Mouse (Mus musculus) mesoderm, embryonic 11.5 days (tissue): ENCODE measurements around the gene Mia2.
A peak's percentile ranks its signal among the peaks of the same experiment; 100 is the strongest.

Experiments
- DNase-seq: peaks from one replicate; pipeline ENCODE4 v3.0.0-alpha.2; 2012; ENCODE audit warnings: low read depth, low spot score

Mia2 gene

DNA sequence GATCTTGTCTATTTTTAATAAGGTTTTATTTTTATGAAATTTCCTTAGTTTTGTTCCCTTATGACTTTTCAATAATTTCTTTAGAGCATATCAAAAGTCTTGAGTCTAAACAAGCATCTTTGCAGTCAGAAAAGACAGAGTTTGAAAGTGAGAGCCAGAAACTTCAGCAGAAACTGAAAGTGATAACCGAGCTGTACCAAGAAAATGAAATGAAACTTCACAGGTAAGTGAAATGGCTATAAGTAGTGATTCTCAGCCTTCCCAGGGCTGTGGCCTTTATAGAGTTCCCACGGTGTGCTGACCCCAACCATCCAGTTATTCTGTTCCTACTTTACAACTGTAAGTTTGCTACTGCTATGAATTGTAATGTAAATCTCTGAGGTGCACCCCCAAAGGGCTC is 67.2 kb downstream of the Mia2 start:
- DNase-seq, result no peak

DNA sequence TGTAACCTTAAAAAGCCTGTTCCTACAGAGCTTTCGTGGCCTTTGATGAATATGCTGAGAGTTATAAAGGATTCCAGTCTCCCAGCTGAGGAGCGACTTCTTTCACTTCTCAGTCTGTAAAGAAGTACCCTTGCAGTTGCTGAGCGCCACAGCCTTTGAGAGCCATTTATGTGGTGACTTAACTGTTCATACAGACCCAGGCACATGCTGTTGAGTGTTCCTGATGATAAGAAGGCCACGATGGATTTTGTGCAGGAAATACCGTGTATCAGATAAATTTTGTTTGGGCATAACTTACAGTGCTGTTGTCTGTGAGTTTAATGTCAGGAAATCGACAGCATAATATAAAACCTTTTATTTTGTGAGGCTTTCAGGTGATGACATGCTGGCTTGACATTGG is 68.9 kb downstream of the Mia2 start:
- no peak for DNase-seq

DNA sequence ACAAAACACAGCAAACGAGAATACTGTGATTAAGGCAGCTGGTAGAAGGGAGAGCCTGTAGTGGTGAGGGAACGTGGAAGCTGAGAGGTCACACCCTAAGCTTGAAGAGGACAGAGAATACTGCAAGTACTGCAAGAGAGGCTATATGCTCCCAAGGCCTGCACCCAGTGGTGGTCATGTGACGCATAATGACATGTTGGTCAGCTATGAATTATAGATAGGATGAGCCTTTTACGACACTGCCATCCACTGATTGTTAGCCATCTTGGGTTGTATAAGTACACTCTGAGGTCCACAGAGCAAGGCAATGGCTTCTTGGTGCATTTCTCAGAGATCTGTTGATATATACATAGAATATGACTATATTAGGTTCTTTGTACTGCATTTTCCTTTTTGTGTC is 71.0 kb downstream of the Mia2 start:
- no peak for DNase-seq

DNA sequence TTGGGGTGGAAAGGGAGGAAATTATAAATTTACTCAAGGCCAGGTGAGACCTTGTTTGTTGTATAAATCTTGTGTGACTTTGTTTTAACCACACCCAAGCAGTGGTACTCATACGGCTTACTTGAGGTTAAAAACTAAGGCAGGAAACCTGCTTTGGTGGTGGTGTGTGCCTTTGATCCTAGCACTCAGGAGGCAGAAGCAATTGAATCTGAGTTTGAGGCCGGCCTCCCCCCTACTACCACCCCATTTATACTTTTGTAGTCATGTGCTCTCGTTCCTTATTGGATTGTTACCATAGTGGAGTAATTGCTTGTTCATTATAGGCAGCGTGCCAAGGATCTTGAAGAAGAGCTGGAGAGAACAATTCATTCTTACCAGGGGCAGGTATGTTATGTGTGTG is 74.3 kb downstream of the Mia2 start:
- no peak for DNase-seq

DNA sequence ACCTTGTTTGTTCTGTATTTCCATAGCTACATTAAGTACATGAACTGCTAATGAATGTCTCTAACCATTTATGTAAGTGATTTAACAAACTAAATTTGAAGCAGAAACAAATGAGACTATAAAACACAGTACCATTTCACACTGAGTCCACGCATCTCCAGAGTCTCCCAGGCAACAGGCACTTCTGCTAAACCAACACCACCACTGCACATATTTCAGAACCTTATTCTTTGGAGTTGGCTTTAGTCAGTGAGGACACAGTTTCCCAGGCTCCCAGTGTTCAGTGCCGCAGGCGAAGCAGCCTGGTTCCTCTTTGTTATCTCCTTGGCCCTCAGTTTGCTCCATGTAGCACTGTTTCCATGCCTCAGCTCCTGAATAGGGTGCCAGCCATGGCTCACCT is 82.2 kb downstream of the Mia2 start:
- no peak for DNase-seq

DNA sequence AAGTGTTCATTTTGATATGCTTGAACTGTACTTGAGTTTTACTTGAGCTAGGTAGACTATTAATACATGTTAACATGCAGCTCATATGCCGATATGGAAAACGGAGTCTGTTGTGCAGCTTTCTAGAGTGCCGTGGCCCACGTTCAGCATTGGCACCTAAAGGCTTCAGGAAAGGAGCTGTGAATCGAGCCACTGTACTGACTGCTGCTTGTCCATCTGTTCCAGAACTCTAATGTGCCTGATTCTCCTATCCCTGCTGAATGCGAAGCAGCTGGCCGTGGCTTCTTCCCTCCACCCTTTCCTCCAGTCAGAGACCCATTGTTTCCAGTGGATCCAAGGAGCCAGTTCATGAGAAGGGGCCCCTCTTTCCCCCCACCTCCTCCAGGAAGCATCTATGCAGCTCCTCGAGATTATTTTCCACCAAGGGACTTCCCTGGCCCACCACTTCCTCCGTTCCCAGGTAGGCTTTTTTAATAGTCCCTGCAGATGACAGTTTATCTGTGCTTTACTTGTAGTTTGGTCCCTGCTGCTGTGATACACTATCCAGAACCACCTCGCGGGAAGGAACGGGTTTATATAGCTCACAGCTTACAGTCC is 92.6 kb downstream of the Mia2 start:
- DNase-seq, result no peak

DNA sequence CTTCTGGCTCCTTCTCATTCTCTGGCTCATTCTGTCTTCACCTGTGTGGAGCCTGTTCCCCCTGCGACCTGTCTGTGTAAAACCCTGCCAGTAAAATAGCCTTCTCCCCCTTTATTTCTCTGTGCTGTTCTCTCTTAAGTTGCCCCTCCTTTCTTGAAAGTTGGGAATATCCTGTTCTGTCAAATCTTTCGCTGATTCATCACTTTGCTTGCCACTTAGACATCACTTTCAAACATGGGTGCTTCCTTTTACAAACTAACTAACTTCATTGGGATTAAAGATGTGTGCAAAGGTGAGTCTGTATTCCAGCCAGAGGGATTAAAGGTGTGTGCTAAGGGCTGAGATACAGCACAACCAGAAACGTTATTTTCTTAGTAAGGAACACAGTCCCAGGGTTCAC is 98.0 kb downstream of the Mia2 start:
- DNase-seq, result no peak

DNA sequence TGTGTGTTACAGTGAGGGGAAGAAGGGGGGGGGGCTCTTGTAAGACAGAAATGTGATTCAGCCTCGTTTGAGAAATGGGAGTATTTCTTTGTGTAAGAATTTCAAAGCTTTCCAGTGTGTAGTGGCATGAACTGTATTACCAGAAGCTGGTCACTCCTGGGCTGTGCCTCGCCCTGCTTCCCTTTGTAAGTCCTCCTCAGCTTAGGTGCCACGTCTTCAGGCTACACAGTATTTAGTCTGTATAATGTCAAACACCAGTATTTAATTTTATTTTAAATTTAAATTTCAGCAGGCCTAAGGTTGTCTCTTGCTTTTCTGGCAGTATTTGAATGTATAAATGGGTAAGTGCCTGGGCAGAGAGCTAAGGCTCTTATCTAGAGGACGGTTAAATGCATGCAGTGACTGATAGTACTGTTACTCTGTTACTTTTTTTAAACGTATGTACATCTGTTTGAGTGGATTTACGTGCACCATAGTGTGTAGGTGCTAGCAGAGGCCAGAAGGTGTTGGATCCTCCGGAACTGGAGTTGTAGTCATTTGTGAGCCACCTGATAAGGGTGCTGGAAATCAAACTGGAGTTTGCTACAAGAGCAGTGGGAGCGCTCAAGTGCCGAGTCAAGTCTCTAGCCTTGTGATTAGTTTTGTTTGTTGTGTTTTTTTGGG is 98.9 kb downstream of the Mia2 start:
- DNase-seq, result no peak

DNA sequence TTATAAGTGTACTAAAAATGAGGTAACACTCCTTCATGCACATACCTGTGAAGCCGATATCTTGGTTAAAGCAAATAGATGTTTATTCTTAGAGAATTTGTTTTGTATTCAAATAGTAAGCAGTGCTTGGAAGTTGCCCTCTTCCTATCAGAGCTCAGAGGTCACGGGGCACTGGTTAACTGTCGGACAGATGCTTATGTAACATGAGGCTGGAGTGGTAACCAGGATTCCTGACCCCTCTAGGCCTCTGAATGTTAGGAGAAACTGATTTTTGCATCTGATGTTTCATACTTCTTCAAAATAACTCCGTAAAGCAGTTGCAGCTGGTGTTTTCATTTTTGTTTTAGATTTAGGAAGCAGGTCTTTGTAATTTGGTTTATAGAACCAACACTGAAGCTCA is 99.5 kb downstream of the Mia2 start:
- no peak for DNase-seq

DNA sequence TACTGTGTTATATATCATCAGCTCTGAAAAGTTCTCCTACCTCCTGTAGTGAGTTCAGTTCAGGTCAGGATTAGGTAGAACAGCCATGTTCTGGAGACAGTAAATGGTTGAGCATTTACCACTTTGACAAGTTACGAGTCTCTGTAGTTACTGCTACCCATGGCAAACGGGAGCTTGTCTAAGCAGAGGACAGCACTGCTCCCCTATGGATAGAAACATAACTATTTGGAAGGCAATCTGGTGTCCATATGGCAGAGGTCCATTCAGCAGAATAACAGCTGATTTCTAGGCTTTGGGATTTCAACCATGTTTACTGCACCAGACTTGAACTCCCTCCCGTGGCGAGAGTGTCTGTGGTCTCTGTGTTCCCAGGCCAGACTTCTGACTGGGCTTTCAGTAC is 100.3 kb downstream of the Mia2 start:
- peak; percentile 9 for DNase-seq

DNA sequence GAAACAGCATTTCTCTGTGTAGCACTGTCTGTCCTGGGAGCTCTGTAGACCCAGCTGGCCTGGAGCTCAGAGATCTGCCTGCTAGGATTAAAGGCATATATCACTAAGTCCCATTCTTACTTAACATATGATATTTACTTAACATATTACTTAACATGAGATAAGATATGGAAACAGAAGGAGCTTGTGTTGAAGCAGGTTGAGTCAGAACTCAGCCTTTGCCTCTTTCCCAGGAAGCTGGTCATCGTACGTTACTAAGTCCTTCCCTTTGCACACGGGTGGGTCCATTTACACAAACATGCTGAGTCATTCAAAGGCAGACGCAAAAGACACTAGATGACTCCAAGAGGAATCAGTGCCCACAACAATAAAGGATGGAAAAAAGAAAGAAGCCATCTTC is 103.2 kb downstream of the Mia2 start:
- no peak for DNase-seq

DNA sequence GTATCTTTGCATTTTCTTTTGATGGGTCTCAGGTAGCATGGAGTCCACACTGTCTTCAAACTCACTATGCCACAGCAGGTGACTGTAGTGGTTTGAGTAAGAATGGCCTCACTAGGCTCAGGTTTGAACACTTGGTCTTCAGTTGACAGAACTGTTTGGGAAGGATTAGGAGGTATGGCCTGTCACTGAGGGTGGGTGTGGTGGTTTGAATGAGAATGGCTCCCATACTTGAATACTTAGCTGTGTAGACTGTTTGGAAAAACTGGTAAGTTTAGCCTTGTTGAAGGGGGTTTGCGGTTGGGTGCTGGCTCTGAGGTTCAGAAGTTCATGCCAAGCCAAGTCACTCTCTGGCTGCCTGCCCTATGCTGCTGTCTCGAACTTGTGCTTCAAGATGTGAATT is 103.8 kb downstream of the Mia2 start:
- no peak for DNase-seq

DNA sequence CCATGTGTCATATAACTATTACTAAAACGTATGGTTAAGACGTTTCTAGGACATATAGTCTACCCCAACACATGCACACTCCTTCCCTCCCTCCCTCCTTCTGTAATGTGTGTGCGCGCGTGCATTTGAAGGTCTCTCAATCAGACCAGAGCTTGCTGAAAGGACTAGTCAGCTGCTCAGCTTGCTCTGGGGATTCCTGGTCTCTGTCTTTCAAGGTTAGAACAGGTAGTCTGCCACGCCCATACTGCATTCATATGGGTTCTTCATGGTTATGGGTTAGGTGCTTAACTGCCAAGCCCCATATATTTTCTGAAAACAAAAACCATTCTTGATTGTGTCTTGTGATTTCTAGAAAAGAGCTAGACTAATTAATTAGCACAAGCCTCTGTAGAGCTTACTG is 110.0 kb downstream of the Mia2 start:
- DNase-seq, result no peak

DNA sequence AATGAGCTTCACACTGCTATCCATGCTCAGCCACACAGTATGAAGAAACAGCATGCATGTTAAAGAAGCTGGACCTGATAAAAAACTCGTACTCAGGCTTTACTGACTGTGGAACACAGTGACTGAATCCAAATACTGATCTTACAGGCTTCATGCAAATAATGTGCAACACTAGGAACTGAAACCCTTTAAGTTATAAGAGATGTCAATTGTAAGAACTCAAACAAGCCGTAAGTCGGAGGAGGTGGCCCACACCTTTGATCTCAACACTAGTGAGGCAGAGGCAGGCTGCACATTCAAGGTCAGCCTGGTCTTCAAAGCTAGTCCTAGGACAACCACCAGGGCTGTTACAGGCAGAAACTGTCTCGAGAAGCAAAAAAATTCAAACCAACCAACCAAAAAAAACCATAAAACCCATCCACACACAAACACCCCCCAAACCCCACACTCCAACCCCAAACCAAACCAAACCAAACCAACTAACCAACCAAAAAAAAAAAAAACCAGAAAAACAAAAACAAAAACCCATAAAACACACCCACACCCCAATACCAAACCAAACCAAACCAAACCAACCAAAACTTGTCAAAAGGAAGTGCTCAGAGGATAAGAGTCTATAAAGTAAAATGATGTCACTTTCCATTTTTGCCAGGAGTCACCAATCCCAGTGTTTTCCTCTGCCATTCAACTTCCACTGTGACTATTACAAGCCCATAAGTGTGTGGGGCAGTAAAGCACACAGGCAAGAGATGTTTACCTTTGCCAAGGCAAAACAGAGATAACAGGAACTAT is 110.8 kb downstream of the Mia2 start:
- DNase-seq, result no peak

DNA sequence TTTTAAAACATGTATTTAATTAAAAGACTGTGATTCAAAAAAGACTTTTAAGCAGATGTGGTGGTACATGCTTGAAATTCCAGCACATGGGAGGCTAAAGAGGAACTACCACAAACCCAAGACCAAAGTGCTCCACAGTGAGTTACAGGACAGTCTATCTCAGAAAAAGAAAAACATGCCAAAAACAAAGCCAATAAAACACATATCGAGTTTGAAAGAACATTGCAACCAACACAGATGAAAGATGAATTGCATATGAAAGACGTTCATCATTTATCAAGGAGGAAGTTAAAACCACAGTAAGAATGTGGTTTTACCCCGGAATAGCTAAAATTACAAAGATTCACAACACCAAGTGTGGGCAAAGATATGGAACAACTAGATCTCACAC is 111.4 kb downstream of the Mia2 start:
- DNase-seq, result no peak

DNA sequence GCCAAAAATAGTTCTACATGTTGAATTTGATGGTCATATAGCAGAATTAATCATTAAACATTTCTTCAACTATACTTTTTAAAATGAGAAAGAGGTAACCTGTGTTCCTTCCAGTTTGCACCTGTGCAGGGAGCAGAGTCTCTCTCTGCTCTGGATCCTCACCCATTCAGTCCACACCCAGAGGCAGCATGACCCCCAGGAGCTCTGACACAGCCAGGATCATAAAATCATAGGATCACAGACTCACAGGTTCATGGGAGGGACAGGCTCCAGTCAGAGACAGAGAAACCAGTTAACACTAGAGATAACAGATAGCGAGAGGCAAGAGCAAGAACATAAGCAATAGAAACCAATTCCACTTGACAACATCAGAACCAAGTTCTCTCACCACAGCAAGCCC is 112.2 kb downstream of the Mia2 start:
- no peak for DNase-seq

DNA sequence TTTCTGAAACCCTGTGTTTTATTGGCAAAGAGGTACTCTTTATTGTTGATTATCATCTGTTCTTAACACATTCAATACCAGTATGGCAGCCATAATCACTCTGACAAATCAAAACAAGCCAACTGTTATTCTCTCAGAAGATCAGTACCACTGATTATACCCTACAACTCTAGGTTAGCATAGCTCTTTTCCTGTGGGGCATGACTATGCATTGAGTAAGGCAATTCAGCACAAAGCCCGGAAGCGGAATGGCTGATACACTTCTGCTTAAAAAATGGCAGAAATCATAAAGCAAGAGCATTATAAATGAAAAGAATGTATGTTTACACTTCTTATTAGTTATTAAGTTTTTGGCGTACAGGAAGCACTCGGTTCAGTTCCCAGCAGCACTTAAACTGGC is 120.6 kb downstream of the Mia2 start:
- no peak for DNase-seq

DNA sequence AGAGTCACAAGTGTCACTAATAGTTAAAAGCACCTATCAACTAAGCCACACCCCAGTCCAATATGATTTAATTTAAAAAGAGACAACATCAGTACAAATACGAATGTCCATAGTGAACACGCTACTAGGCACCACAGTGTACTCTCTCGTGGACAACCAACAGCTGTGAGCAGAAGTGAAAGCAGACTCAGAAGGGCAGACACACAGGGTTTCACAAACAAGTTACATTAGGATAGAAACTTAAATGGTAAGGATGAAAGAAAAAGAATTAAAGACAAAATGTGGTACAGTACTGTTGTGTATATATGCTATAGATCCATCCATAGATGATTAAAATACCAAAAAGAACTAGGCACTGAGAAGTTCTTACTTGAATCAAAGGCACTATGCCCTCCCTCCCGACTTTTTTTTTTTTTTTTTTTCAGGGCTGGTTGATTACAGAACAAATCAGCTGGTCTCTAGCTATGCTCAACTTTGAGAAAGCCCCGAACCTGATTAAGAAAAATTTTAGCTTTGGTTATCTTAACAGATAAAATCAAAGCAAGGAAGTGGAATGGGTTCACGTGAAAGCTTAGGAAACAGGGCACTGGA is 121.2 kb downstream of the Mia2 start:
- no peak for DNase-seq

DNA sequence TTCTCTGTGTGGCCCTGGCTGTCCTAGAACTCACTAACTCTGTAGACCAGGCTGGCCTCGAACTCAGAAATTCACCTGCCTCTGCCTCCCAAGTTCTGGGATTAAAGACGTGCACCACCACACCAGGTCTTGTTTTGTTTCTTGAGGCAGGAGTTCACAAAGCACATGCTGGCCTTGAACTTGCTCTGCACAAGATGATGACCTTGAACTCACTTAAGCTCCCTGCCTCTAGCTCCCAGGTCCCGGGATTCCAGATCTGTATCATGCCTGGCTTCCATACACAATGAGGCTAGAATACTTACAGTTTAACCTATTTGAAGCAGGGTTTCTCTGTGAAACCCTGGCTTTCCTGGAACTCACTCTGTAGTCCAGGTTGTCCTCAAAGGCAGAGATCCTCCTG is 121.7 kb downstream of the Mia2 start:
- DNase-seq, result no peak

DNA sequence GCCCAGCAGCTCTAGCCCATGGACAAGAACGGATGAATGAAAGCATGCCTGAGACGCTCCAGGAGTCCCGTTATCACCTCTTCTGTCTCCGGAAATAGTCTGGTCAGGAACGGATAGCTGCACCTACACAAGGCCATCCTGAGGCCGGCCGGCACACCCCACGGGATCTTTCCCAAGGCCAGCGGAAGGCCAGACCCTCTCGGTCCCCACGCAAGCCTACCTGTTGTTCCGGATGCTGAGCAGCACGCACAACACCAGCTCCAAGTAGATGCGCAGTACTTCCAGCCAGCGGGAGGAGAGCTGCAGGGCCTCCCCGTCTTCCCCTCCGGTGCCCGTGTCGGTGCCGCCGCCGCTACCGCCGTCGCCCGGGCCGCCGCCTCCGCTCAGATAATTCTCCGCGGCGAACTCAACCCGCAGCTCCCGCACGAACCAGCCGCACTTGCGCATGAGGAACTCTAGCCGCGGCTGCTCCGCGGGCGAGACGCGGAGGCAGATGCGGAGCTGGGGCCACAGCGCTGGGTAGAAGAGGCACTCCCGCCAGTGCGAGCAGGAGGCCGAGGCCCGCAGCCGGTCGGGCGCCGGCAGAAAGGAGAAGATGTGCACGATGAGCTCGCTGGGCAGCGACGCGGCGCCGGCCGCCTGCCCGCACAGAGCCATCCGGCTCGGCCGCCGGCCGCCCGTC is 123.2 kb downstream of the Mia2 start:
- DNase-seq, result peak; percentile 39

DNA sequence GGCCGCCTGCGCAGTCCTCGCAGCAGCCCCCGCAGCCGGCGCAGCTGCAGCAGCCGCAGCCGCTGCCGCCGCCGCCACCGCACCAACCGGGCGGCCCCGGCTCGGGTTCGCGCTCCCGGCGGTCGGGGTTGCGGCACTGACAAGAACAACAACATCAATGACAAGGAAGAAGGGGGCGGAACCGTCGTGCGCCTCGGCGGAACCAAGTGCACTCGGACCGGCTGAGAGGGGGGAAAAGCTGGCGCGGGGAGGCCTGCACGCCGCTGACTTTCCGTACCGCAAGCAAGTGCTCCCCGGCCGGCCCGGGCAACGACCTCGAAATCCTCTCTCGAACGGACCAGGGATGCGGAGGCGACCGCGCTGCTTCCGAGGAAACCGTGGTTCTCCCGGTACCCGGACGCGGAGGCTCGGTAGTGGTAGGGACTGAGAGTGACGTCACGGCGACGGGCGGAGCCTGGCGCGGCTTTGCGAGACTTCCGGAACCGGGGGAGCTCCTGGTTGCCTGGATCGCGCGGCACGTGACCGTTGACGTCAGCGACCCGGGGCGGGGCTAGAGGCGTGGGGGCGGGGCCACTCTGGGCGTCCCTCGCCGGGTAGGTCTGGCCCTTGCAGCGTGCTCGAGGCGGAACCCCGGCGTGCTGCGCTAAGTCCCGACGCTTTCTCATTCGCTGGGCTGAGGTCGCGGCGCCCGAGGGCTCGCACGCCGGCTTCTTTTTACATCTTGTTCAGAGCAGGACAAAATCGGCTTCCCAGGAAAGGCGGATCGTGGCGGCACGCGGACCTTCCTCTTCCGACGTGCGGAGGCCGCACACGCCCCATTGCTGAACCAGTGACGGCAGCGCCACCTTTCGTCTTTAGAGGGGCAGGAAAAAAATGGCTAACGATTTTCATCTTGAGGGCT is 124.0 kb downstream of the Mia2 start, which contains the start of gene Fbxo33:
Fbxo33 (minus strand) TSS at position 401 of the 901 bp plus-strand sequence.
- DNase-seq, result peak; percentile 98
